Mouse (Mus musculus) left cerebral cortex, postnatal 25 days (tissue): ENCODE measurements around the gene Cog7. TPM values are rescaled to one million over a fixed set of nuclear protein-coding genes. Genes with fewer than 3 reads are reported as not detected.
A peak's percentile ranks its signal among the peaks of the same experiment; 100 is the strongest.

Source experiments
- DNase-seq, 2 experiments: peaks; one replicate each; pipeline ENCODE4 v3.0.0; 2022; ENCODE audit warnings: low spot score in 2 of 2, mixed read lengths in 1 of 2
- intact Hi-C: fragments of 180-260 bp; cut with DNase I; formaldehyde crosslinking; loops from one replicate; pipeline ENCODE4 v1.15.1; 2025
- total RNA-seq, 2 experiments: library from RNA; stranded (reverse); gene quantifications; 2 replicates each; pipeline ENCODE4 v1.2.3; 2021

Gene Cog7
- total RNA-seq, 2 experiments from 2014 or later = 39.4 to 40.9 TPM

DNA sequence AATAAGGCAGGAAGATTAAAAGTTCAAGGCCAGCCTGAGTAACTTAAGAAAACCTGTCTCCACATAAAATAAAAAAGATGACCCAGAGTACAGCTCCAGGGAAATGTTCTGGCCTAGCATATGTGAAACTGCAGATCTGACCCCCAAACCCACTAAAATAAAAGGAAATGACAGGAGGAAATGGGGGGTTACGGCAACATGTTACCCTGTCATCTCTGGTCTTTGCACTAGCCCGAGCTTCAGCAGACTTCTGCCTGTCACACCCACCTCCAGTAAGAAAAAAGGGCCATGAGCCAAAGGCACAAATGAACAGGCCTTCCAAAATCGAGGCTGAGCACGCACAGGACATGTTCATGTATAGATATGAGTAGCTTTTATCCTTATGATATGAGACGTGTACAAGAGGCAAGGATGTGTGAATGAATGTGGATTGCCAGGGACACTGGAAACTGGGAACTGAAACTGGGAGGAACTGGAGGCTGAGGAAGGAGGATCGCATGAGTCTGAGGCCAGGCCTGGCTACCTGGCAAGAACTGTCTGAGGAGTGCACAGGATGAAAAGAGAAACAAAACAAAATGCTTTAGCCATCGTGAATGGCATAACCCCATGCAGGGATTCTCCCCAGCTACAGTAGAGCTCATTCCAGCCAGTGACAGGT is 19.5 kb downstream of the Cog7 start:
- intact Hi-C loops = loop anchor here (5.0 kb wide), 1 partner anchor 475 kb away; no protein-coding TSS in a partner anchor
- no peak for DNase-seq

DNA sequence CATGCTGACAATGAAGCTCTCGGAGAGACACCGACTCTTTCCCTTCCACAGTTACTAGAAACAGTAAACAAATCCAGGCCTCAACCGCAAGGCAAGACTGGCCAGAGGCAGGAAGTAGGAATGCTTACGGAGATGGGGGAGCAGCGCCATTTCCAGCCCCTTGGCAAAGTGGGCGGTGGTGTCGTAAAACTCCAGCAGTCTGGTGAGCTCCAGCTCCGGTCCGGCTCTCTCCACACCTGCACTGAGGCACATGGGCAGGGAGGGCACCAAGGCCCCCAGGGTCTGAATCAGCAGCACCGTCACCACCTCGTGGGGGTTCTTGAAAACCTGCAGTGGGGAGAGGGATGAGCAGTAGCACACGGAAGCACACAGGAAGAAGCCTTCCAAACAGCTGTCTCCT is 25.7 kb downstream of the Cog7 start:
- DNase-seq = no peak
- intact Hi-C loops = no loop called here

DNA sequence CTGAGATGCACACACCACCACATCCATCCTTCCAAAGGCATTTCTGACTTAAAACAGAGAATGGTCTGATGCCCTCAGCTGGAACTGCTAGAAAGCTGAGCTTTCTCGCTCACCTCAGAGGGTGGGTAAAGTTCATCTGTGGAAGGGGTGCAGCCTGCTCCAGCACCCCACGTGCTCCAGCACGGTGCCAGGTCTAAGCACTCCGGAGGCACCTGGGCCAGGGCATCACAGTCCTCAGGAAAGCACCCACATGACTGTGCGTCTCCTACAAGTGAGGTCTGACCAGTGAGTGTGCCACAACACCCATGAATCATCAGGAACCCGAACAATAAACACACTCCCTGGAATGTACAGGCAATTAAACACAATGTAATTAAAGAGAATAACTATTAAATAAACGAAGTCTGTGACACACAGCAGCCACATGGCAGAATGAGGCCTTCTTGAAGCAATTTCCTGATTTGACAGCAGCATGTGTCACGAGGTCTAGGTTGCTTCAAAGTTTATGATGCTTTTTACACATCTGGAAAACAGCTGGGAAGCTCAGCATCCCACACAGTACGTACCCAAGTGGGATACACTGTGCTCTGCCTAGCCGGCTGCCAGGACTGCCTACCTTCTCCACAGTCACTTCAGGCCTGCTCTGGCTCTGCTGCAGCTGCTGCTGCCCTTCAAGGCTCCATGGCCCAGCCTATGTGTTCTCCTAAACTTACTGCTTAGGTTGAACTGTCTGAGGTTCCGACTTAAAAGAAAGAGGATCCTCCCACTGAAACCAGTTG is 26.4 kb downstream of the Cog7 start:
- intact Hi-C loops = no loop called here
- no peak for DNase-seq

DNA sequence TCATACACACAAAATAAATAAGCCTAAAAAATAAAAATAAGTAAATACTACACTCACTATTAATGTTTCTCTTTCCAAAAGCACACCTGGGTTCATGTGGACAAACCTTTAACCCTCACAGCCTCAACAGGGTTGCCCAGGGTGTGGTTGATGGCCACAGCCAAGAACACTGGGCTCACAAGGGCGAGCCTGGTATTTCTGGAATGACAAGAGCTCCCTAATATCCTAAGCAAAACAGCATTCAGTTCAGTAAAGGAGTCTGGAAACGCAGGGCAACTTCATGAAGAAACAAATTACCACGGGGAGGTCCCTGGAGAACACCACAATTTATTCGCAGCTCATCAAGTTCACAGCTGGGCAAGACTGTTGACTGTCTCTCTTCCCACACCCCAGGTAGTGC is 34.0 kb downstream of the Cog7 start:
- intact Hi-C loops = no loop called here

DNA sequence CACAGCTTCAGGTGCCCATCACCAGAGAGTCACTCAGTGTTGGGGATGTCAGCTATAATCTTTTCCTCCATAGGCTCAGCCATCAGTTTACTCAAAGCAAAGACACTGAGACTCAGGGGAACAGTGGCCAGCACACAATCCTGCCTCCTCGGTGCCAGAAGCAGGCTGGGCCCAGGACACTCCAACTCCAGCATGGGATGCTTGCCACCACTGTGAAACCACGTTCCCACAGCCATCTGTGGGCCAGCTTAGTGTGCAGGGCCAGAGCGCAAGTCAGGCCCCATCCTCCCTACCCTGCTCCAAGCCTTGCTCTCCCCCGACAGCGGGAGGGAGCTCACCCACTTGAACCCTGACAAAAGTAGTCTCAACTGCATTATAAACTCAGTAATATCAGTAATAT is 35.3 kb downstream of the Cog7 start:
- intact Hi-C loops = no loop called here
- DNase-seq = no peak

More for the DNA sequence above, 34.0 kb downstream of the Cog7 start:
- no peak for DNase-seq

DNA sequence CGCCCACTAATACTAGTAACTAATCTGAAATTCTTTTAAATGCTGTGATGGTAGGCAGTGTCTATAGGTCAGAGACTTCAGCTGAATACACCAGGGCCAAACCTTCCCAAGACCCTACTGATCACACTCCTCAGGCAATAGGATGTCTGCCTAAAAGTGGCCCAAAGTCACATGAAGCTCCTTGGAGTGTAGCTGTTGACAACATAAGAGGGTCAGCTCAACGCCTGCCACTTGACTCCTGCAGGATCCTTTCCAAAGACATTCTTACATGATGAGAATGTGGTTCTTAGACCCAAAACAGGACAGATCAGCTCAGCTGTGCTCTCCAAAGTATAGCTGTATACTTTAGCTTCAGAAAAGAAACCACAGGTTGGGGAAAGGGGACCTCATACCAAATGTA is 39.1 kb downstream of the Cog7 start:
- intact Hi-C loops = no loop called here
- no peak for DNase-seq

DNA sequence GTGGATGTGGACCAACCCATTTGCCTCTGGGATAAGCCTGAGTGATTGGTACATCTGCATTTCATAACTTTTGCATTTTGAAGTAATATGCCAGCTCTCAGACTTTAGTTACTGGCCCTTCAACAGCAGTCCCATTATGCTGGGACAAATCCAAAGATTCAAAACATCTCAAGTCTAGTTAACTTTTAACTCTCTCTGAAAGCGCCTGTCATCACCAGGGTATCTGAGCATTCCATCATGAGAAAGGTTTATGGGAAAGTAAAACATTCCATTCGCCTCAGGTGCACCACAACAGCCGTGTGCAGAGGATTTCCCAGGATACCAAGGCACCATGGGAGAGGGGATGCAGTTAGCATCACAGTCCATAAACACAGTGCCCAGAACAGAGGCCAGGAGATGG is 39.9 kb downstream of the Cog7 start:
- intact Hi-C loops = no loop called here
- DNase-seq = no peak

DNA sequence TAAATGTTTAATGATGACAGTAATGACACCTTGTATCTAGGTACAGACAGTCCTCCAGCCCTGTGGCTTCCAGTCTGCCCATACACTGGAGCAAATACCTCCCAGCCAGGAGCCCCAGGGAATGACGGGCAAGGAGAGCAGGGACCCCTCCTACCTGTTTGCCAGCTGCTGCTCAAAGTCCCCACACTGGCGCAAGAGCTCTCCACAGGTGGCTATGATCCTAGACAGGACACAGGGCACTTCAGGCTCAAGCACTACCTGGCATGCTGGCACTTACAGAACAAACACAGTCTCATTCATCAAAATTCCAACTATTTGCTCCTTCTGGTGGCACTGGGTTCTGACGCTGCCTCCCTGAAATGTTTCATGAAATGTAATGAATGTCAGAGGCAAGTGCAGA is 40.5 kb downstream of the Cog7 start:
- intact Hi-C loops = no loop called here
- no peak for DNase-seq

DNA sequence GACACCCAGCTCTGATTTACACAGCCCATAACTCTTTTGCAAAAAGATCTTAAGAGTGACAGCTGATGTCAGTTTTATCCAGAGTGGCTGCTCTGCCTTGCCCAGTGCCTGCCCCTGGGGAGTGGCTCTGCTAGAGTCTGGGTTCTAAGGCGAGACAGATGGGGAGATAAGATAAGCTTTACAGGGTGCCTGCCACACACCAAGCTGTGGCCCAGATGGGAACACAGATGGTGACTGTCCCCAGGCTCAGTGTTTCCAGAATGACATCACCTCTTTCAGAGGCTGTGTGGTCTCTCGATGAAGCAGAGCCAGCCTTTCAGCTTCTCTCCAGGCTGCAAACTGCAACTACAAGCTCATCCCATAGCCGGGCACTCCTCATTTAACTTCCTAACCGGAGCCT is 41.8 kb downstream of the Cog7 start:
- intact Hi-C loops = no loop called here
- peak; percentile 70 to 93 for DNase-seq

DNA sequence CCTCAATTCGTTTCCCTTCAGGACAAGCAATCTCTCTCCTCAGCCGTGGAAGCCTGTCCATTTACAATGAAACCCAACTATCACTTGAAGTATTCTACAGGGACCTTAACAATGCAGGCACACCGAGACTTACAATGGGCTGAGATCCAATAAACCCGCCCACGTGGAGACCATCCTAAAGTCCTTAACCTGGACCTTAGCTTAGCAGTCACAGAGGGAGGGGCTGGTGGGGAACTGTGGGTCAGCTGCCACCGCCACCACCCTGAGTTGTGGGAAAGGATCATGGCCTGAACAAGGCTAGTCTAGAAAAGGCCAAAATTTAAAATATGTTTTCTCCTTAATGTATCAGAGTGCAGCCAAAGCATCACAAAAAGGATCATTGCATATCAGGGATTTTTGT is 42.3 kb downstream of the Cog7 start:
- intact Hi-C loops = no loop called here
- no peak for DNase-seq

DNA sequence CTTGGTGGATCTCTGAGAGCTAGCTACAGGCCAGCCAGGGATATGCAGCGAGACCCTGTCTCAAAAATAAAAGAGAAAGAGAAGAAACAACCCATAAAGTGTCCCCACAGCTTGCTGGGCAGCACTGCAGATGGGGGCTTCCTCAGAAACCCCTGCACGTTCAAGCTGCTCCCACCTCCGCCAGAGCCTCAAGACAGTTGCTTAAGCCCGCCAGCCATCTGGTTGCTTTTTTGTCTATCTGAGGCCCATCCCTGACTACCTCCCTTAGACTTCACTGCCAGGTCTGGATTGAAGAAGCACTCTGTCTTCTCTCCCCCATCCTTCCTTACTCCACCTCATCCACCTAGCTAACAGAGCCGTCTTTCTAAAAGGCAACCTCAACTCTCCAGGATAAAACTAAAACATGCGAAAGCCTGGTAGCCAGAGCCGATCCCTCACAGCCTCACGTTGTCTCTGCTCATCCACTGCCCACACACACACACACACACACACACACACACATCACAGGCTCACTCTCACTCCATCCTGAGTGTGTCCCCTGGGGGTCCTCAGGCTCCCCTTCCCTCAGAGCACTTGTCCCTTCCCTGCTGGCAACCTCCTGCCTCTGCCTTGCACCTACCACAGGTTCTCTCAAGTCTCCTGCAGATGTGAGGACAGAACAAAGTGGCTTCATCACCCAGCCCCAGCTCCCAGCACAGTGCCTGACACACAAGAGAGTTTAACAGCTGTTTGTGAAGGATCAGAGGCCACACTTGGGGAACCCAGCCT is 43.2 kb downstream of the Cog7 start:
- intact Hi-C loops = no loop called here
- peak; percentile 12 to 39 for DNase-seq

DNA sequence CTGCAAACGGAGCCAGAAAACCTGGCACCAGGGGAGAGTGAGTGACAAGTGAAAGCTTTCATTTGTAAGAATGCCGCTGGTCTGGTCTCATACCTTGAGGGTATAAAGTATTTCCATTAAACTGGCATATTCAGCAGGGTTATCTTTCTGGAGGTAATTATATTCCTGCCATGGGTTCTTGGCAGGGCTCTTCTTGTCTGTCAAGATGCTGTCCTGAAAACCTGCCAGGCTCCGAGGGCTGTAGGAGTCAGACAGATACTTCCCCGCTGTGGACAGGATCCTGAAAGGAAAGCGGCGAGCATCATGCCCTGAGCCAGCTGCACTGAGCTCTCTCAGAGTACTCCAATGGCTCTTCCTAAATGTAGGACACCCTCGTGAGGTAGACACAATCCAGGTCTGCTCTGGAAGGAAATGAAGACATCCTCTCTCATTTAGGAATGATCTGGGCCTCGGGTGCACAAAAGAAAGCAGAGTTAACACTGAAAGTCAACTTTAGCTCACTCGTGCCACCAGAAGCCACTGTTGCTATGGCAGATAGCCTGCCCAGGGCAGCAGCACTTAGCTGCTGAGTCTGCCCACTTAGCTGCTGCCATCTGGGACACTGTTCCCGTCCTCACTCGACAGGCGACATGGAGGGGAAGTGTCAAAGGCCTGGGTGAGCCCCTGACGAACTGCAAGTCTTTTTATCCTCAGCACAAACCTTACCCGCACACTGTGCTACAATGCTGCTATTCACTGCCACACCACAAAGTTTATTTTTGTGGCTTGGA is 44.5 kb downstream of the Cog7 start:
- DNase-seq = peak; percentile 6 to 23
- intact Hi-C loops = no loop called here

DNA sequence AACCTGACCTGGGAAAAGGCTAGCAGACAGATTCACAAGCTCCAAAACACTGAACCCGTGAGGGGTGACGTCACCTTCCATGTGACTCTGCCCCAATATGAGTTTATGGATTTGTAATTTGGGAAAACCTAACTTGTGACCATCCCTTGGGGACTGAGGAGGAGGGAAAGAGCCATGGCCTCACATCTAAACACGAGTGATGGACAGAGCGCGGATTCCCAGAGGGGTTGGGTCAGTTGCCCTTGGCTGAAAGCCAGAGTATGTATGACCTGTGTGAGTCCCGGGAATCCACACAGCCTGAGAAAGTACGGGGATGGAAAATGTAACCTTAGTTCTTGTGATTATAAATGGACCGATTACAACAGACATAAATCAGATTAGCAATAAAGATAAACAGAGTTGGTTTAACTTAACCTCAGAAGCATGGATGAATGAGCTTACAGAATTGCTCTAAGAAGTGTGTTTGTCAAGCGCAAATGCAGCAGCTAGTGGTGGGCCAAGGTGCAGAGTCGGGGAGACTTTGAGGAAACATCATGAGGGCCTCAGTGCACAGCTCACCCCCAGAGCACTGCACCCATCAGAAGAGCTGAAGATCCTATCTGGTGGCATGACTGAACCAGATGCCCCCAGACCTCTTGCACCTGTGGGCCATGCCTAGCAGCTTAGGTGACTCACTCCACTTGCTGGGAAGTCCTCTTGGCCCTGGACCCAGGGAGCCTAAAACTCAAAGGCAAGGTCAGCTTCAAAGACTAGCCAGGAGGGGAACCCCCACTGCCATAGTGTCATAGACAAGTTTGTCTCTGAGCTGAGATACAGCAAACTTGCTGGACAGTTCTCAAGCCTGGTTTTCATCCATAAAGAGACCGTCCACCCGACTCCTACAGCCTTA is 45.4 kb downstream of the Cog7 start:
- intact Hi-C loops = no loop called here
- DNase-seq = no peak

DNA sequence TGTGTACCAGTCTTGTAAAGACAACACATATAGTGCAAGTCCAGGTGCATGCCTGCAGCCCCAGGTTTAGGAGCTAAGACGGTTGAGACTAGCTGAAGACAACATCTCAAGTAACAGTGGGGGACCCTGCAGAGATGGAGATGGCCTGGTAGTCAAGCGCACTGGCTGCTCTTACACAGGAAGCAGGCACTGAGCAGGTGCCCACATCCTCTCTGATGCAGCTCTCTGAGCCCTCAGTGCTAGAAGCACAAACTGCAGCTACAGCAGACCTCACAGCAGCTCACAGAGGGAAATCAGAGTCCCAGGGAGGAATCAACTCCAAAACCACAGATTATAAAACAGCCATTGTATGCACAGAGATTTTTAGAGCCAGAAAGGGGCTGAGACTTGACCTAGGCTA is 47.2 kb downstream of the Cog7 start:
- intact Hi-C loops = no loop called here
- DNase-seq = no peak

DNA sequence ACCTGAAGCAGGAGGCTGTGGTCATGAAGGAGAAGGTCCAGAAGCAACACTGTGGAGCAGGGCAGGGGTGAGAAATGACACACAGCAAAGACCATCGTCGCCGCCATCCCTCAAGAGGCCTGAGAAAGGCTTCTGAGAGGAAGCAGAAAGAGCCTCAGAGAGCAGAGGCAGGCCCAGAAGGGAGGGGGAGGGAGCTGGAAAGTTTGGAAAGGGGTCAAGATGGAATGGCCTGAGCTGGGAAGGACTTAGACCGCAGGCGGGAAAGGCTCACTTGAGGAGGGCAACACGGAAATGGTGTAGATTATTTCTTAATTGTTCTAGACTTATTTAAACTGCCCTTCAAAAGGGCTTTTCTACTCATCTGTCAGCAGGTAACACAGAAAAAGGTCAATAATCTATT is 47.8 kb downstream of the Cog7 start:
- intact Hi-C loops = no loop called here
- DNase-seq = no peak

DNA sequence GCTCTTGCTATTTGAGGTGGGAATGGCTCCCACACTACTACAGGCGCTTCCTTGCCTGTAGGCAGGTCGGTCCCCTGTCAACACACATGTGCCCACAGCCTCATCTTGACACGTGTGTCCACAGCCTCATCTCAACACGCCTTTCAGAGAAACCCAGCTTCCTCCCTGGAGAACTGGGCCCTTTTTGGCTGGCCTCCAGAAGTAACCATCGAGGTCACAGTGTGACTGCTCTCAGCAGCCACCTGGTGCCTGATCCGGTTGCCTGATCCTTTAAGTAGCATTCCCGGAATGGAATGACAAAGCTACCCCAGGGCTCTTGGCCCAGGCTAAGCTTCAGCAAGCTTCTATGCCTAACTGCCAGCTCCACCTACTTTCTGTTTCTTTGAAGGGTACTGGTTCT is 50.3 kb downstream of the Cog7 start:
- intact Hi-C loops = no loop called here
- no peak for DNase-seq

DNA sequence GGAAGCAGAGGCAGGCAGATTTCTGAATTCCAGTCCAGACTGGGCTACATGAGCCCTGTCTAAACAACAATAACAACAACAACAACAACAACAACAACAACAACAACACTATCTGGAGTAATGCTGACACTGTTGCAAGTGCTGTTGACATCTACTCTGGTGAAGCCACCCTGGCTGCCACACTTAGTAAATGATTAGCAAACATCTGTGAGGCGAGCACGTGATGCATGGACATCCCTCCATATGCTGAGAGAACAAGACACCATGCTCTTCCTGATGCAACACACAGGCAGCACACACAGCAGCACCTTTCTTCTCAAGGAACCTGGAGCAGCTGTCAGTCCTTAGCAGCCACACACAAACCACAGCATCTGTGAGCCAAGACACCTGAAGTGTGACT is 53.6 kb downstream of the Cog7 start:
- no peak for DNase-seq
- intact Hi-C loops = no loop called here

DNA sequence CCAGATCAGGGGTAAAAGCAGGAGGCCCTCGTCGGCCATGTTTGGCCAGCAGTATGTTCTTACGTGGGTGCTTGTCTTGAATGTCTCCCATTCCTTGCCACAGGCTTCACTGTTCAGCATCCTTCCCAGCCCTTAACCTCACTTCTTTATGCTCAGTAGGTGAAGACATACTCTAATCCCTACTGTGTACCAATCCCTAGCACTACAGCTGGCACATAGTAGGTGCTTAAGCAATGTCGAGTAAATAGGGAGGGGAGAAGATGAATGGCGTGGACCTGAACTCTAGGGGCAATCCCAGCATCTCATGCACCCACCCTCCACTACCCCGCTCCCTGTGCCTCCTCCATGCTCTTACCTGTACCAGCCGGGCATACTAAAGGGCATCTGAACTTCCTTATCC is 57.1 kb downstream of the Cog7 start:
- intact Hi-C loops = no loop called here
- DNase-seq = no peak

DNA sequence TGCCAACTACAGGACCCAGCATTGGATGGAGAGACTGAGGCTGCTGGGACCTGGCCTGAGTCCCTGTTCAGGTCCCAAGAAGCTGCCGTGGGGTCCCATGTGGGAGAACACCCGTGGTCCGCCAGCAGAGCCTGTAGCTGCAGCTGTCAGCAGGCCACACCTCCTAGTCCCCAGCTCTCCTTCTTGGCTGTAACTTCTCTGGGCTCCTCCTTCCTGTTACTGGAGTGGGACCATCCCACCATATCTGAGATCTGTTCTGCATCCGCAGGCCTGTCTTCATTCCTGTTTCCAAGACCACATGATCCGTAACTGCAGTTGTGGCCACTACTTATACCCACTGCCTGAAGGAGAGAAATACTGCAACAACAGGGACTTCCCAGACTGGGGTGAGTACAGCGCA is 67.6 kb downstream of the Cog7 start:
- DNase-seq = no peak
- intact Hi-C loops = no loop called here
